ENCODE assay signal across 21 mouse cellular contexts in the genomic region with DNA sequence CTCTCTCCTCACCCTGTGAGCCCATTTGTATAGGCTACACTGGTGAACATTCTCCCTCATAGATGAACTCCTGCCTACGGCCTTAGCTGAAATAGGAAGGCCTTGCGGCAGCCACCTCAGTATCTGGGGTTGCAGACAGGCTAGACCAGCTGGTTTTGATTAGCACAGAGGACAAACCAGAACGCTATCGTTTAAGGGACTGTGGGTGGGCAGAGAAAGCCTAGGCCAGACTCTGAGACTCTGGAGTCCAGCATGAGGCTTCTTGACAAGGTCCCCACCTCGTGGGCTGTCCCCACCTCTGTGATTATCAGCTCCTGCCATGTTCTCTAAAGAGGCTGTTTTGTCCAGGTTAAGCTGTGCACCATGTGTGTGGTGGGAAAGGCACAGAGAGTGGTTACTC.
DNase-seq lines count a peak whose midpoint lies in the region; ATAC-seq and TF ChIP-seq lines count a peak whose summit lies in the region.
"Had no signal": no experiment of that assay in that cellular context is flagged by ENCODE, and none has a peak within 500 bp of the region (broad histone marks: within the 10 kb centered on the region; RNA-seq: fewer than 3 reads in every experiment).

No protein-coding gene starts in this region.

- ATAC-seq in liver, postnatal 0 days, result no peak
- ATAC-seq in liver, embryonic 12.5 days, result peak; percentile 67
- ATAC-seq in kidney, embryonic 15.5 days (replicated peaks; ENCODE audit: low FRiP score), result no peak
- ATAC-seq: inflammation-experienced regulatory T-cells, adult 6 months; midbrain, embryonic 15.5 days had no signal

- no peak for TF ChIP-seq CTCF in liver, postnatal 0 days (IDR thresholded peaks at IDR 0.05; ENCODE audit: low read depth)
- TF ChIP-seq CTCF in lung, adult 2 months (IDR thresholded peaks at IDR 0.05; ENCODE audit: insufficient read depth, low read length), result no peak

- TF ChIP-seq EP300 in liver, postnatal 0 days (IDR thresholded peaks at IDR 0.05; ENCODE audit: low read depth), result no peak

- no peak for TF ChIP-seq POLR2A in lung, adult 2 months (IDR thresholded peaks at IDR 0.05; ENCODE audit: borderline replicate concordance, extremely low read depth, low read depth, low read length)

- H3K4me2 ChIP-seq in liver, postnatal 0 days (ENCODE audit: low read depth, low read length), result no peak overlapping the region
- H3K4me2 ChIP-seq in liver, embryonic 12.5 days, result no peak overlapping the region
- H3K4me2 ChIP-seq in kidney, embryonic 15.5 days, result no peak overlapping the region
- H3K4me2 ChIP-seq: embryonic facial prominence, embryonic 15.5 days; midbrain, embryonic 15.5 days; neural tube, embryonic 15.5 days had no signal

- H3K36me3 ChIP-seq in liver, postnatal 0 days (replicated peaks; ENCODE audit: insufficient read depth, low read length), result no peaks in the 10 kb centered on the region
- no peaks in the 10 kb centered on the region for H3K36me3 ChIP-seq in liver, embryonic 12.5 days
- H3K36me3 ChIP-seq in kidney, embryonic 15.5 days, result no peaks in the 10 kb centered on the region
- H3K36me3 ChIP-seq: embryonic facial prominence, embryonic 15.5 days; midbrain, embryonic 15.5 days; neural tube, embryonic 15.5 days had no signal

- H3K27ac ChIP-seq in liver, postnatal 0 days (ENCODE audit: low read depth), result no peak overlapping the region
- no peak overlapping the region for H3K27ac ChIP-seq in liver, embryonic 12.5 days
- H3K27ac ChIP-seq in kidney, embryonic 15.5 days, result no peak overlapping the region
- H3K27ac ChIP-seq: embryonic facial prominence, embryonic 15.5 days; midbrain, embryonic 15.5 days; neural tube, embryonic 15.5 days; stomach, postnatal 0 days had no signal

- H3K4me1 ChIP-seq in liver, postnatal 0 days (ENCODE audit: insufficient read depth), result no peaks in the 10 kb centered on the region
- peaks cover 17% of the 10 kb centered on the region for H3K4me1 ChIP-seq in liver, embryonic 12.5 days
- no peaks in the 10 kb centered on the region for H3K4me1 ChIP-seq in kidney, embryonic 15.5 days
- H3K4me1 ChIP-seq in lung, adult 2 months (ENCODE audit: control insufficient read depth, insufficient read depth, low read length), result peaks cover 11% of the 10 kb centered on the region
- H3K4me1 ChIP-seq: embryonic facial prominence, embryonic 15.5 days; midbrain, embryonic 15.5 days had no signal

- H3K9me3 ChIP-seq in liver, postnatal 0 days (ENCODE audit: low read length), result no peaks in the 10 kb centered on the region
- H3K9me3 ChIP-seq in liver, embryonic 12.5 days (replicated peaks), result no peaks in the 10 kb centered on the region
- H3K9me3 ChIP-seq in kidney, embryonic 15.5 days (replicated peaks), result no peaks in the 10 kb centered on the region
- H3K9me3 ChIP-seq: embryonic facial prominence, embryonic 15.5 days; midbrain, embryonic 15.5 days; neural tube, embryonic 15.5 days had no signal

- WGBS in liver, postnatal 0 days (ENCODE audit: insufficient replicate concordance), result 53% methylated on average over 5 of the region's 5 CpGs
- WGBS in liver, embryonic 12.5 days (ENCODE audit: insufficient replicate concordance), result 19% methylated on average over 5 of the region's 5 CpGs
- 66% methylated on average over 5 of the region's 5 CpGs for WGBS in kidney, embryonic 15.5 days
- WGBS in lung, adult 2 months, result 79% methylated on average over 5 of the region's 5 CpGs

- H3K4me3 ChIP-seq in liver, postnatal 0 days (ENCODE audit: low read depth, low read length), result no peak overlapping the region
- H3K4me3 ChIP-seq in liver, embryonic 12.5 days, result no peak overlapping the region
- H3K4me3 ChIP-seq in kidney, embryonic 15.5 days (replicated peaks), result no peak overlapping the region
- H3K4me3 ChIP-seq in lung, adult 2 months (replicated peaks; ENCODE audit: extremely low read depth, low read depth, low read length), result no peak overlapping the region
- H3K4me3 ChIP-seq: embryonic facial prominence, embryonic 15.5 days; midbrain, embryonic 15.5 days; myocyte; neural tube, embryonic 15.5 days had no signal

- H3K9ac ChIP-seq in liver, postnatal 0 days (replicated peaks), result no peak overlapping the region
- no peak overlapping the region for H3K9ac ChIP-seq in liver, embryonic 12.5 days
- H3K9ac ChIP-seq in kidney, embryonic 15.5 days, result no peak overlapping the region
- H3K9ac ChIP-seq: embryonic facial prominence, embryonic 15.5 days; midbrain, embryonic 15.5 days; neural tube, embryonic 15.5 days had no signal

- no peaks in the 10 kb centered on the region for H3K27me3 ChIP-seq in liver, postnatal 0 days (ENCODE audit: insufficient read depth, low read length)
- no peaks in the 10 kb centered on the region for H3K27me3 ChIP-seq in liver, embryonic 12.5 days (replicated peaks)
- H3K27me3 ChIP-seq in kidney, embryonic 15.5 days, result no peaks in the 10 kb centered on the region
- H3K27me3 ChIP-seq: embryonic facial prominence, embryonic 15.5 days; midbrain, embryonic 15.5 days; neural tube, embryonic 15.5 days had no signal

- peak; percentile 10 for DNase-seq in liver
- no peak for DNase-seq in liver, postnatal 0 days
- peak; percentile 33 for DNase-seq in hindlimb bud, embryonic 11.5 days (ENCODE audit: extremely low spot score, low read depth, low spot score)
- DNase-seq in spleen, adult 18-20 months, result no peak
- DNase-seq in neural tube, embryonic 10.5 days (ENCODE audit: extremely low spot score, low spot score), result no peak
- no peak for DNase-seq in lung, adult 2 months
- DNase-seq: adrenal gland, postnatal 36 days; cerebellum, adult 11-12 months; cerebellum, postnatal 36 days; gastrocnemius, postnatal 14 days; kidney, adult 8-10 months; kidney, postnatal 36 days; layer of hippocampus, adult 9-11 months had no signal

Comparison
In these comparisons a context has a peak if more than half of its experiments do, and no peak if none do; other contexts are left out.
1. DNase-seq: peak in liver (single experiment) and hindlimb bud, embryonic 11.5 days (single experiment); none in liver, postnatal 0 days (single experiment), spleen, adult 18-20 months (0 of 2), neural tube, embryonic 10.5 days (single experiment) and lung, adult 2 months (single experiment).